Mouse (Mus musculus) olfactory bulb, adult 2 months (tissue): ENCODE results near the gene Tnfaip8l2.

Experiments
- CTCF ChIP-seq: fragments of 200-500 bp; IDR thresholded peaks from 2 replicates; pipeline ENCODE4 v1.5.1; 2012; ENCODE audit warnings: low read depth, mild to moderate bottlenecking, low read length, moderate library complexity; ENCODE audit not compliant: insufficient read depth
- POLR2A ChIP-seq: fragments of 200-500 bp; IDR thresholded peaks from 2 replicates; pipeline ENCODE4 v1.6.1; 2012; ENCODE audit warnings: mild to moderate bottlenecking, low read depth, low read length, moderate library complexity; ENCODE audit not compliant: insufficient read depth

DNA sequence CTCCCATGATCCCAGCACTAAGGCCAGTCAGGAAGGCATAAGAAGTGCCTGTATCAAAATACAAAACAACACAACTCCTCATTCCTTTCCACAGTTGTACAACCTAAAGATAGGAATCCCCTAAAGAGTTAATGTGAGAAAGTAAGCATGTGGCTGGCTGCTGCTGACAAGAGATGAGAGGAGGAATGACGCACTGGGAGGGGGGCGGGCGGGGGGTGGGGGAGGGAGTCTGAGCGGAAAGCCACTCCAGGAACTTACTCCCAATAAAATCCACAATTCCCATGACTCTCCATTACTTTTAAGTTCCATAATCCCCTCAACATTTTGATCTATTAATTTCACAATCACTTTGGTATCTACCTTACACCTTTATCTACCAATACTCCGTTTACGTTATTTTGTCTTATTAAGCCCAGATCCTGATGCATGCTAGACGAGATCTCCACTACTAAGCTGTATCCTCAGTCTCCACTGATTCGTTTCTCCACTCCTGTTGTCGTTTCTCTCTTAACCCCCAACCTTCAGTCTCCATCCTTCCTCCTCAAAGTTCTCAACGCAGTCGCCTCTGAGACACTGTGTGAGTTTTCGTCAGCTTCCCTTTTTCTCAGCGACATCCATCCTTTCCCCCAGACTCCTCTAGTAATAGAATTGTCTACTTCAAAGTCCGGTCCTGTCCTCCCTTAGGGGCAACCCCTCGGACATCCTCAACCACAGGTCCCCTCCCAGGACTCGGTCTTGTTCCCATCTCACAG is 36.4 kb downstream of the Tnfaip8l2 start:
- no peak for TF ChIP-seq POLR2A
- TF ChIP-seq CTCF = no peak
